Mouse (Mus musculus) limb, embryonic 15.5 days (tissue): Measurements from ENCODE around the gene Isg20l2. TPM values are rescaled to one million over a fixed set of nuclear protein-coding genes. Genes with fewer than 3 reads are reported as not detected.

ENCODE experiments used
- ATAC-seq: fragments of 200-750 bp; cut with Nextera tagmentation; 2 replicates; pipeline ENCODE4 v1.8.0; 2017; ENCODE audit warnings: low read depth, moderate TSS enrichment; ENCODE audit not compliant: insufficient number of reproducible peaks, low FRiP score, low TSS enrichment
- H3K27ac ChIP-seq: fragments of 300-500 bp; sonication (generic); 2 replicates; pipeline ENCODE4 v1.5.1; 2015; ENCODE audit warnings: moderate library complexity, mild to moderate bottlenecking, inconsistent platforms
- H3K27me3 ChIP-seq: fragments of 300-500 bp; sonication (generic); 2 replicates; pipeline ENCODE4 v1.6.1; 2015; ENCODE audit warnings: inconsistent platforms
- H3K36me3 ChIP-seq: fragments of 300-500 bp; sonication (generic); 2 replicates; pipeline ENCODE4 v1.6.1; 2015; ENCODE audit warnings: inconsistent platforms
- H3K4me1 ChIP-seq: fragments of 300-500 bp; sonication (generic); 2 replicates; pipeline ENCODE4 v1.6.1; 2015; ENCODE audit warnings: inconsistent platforms
- H3K4me2 ChIP-seq: fragments of 300-500 bp; sonication (generic); 2 replicates; pipeline ENCODE4 v1.6.1; 2015; ENCODE audit warnings: mild to moderate bottlenecking, inconsistent platforms
- H3K4me3 ChIP-seq: fragments of 300-500 bp; sonication (generic); 2 replicates; pipeline ENCODE4 v1.5.1; 2015; ENCODE audit warnings: mild to moderate bottlenecking, inconsistent platforms
- H3K9ac ChIP-seq: fragments of 300-500 bp; sonication (generic); 2 replicates; pipeline ENCODE4 v1.6.1; 2015; ENCODE audit warnings: inconsistent platforms
- H3K9me3 ChIP-seq: fragments of 300-500 bp; sonication (generic); 2 replicates; pipeline ENCODE4 v1.6.1; 2016; ENCODE audit warnings: inconsistent platforms
- WGBS: fragments of 180-500 bp; shearing (Covaris S2); methylation state at CpG from one replicate; pipeline ENCODE4 v1.1.7; 2015; 5-methylcytosine and 5-hydroxymethylcytosine counted together
- polyA plus RNA-seq: library from polyadenylated mRNA; unstranded; fragments of >200 nt; fragmentation: Nextera tagmentation; extraction: Ambion mirVana; gene quantifications from 2 replicates; pipeline ENCODE4 v1.2.1, GENCODE M21; 2015

Isg20l2 gene
- polyA plus RNA-seq, 1 experiment from 2014 or later: 56.0 TPM

GRCm38 (mm10) chr3:87949266-87949954, 19.3 kb downstream of the Isg20l2 start:
- H3K4me2 ChIP-seq: peak overlapping the region; percentile 68
- H3K9me3 ChIP-seq: no peaks in the 10 kb centered on the region
- WGBS: 2% methylated on average over 16 of the region's 16 CpGs
- peak overlapping the region; percentile 51 for H3K4me3 ChIP-seq
- H3K36me3 ChIP-seq: peaks cover 11% of the 10 kb centered on the region
- H3K9ac ChIP-seq: peak overlapping the region; percentile 51
- H3K4me1 ChIP-seq: peaks cover 78% of the 10 kb centered on the region
- no peak for ATAC-seq
- H3K27me3 ChIP-seq: no peaks in the 10 kb centered on the region
- H3K27ac ChIP-seq: peak overlapping the region; percentile 90

GRCm38 (mm10) chr3:87949955-87950515, 19.9 kb downstream of the Isg20l2 start:
- 5% methylated on average over 13 of the region's 13 CpGs for WGBS
- Histone ChIP-seq H3K9me3 (no peaks in the 10 kb centered on the region), H3K27ac (peak overlapping the region; percentile 90), H3K9ac (peak overlapping the region; percentile 33), H3K4me3 (peak overlapping the region; percentile 51), H3K36me3 (peaks cover 16% of the 10 kb centered on the region), H3K4me1 (peaks cover 72% of the 10 kb centered on the region), H3K27me3 (no peaks in the 10 kb centered on the region), H3K4me2 (peak overlapping the region; percentile 68)
- no peak for ATAC-seq

DNA sequence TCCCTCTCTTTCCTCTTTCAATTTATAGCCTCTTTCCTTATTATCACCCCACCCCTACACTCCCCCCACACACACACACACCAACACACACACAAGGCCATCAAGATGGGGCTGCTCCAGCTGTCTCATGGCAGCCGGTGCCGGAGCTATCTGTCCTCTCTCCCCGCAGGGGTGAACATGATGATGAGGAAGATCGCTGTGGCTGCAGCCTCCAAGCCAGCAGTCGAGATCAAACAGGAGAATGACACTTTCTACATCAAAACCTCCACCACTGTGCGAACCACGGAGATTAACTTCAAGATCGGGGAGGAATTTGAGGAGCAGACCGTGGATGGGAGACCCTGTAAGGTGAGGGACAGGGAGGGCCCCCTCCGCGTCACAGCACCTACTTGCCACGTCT, 21.8 kb downstream of the Isg20l2 start:
- peaks cover 57% of the 10 kb centered on the region for H3K4me1 ChIP-seq
- H3K36me3 ChIP-seq: peaks cover 16% of the 10 kb centered on the region
- H3K27me3 ChIP-seq: no peaks in the 10 kb centered on the region
- H3K27ac ChIP-seq: peak overlapping the region; percentile 82
- no peaks in the 10 kb centered on the region for H3K9me3 ChIP-seq
- peak overlapping the region; percentile 51 for H3K4me3 ChIP-seq
- ATAC-seq: no peak
- H3K4me2 ChIP-seq: peak overlapping the region; percentile 68
- 23% methylated on average over 12 of the region's 12 CpGs for WGBS
- H3K9ac ChIP-seq: 0 out of 2 replicates have a peak overlapping the region, but pooled peaks have one; percentile 26

GRCm38 (mm10) chr3:87952440-87952839, 22.3 kb downstream of the Isg20l2 start:
- Histone ChIP-seq H3K4me2 (peak overlapping the region; percentile 68), H3K27me3 (no peaks in the 10 kb centered on the region), H3K9ac (0 out of 2 replicates have a peak overlapping the region, but pooled peaks have one; percentile 26), H3K9me3 (no peaks in the 10 kb centered on the region), H3K4me1 (peaks cover 55% of the 10 kb centered on the region), H3K36me3 (peaks cover 16% of the 10 kb centered on the region), H3K4me3 (peak overlapping the region; percentile 51), H3K27ac (peak overlapping the region; percentile 82)
- peak; percentile 49; the same call in 1 of the 2 replicates for ATAC-seq
- 8% methylated on average over 5 of the region's 5 CpGs for WGBS

- Histone ChIP-seq H3K4me3 (no peak overlapping the region), H3K27ac (peak overlapping the region; percentile 97; the same call in 1 of the 2 replicates), H3K9me3 (no peaks in the 10 kb centered on the region), H3K9ac (no peak overlapping the region), H3K4me1 (peaks cover 36% of the 10 kb centered on the region), H3K27me3 (no peaks in the 10 kb centered on the region), H3K36me3 (peaks cover 16% of the 10 kb centered on the region), H3K4me2 (no peak overlapping the region)
- ATAC-seq: no peak
- WGBS: 16% methylated on average over 1 of the region's 1 CpGs
Measured at GRCm38 (mm10) chr3:87958056-87958455, 27.9 kb downstream of the Isg20l2 start.

- H3K36me3 ChIP-seq: peaks cover 14% of the 10 kb centered on the region
- WGBS: 16% methylated on average over 4 of the region's 4 CpGs
- H3K4me2 ChIP-seq: no peak overlapping the region
- H3K4me3 ChIP-seq: no peak overlapping the region
- H3K27ac ChIP-seq: peak overlapping the region; percentile 97
- H3K9me3 ChIP-seq: no peaks in the 10 kb centered on the region
- no peaks in the 10 kb centered on the region for H3K27me3 ChIP-seq
- H3K9ac ChIP-seq: no peak overlapping the region
- ATAC-seq: no peak
- H3K4me1 ChIP-seq: peaks cover 36% of the 10 kb centered on the region
Measured at GRCm38 (mm10) chr3:87958476-87958875, 28.4 kb downstream of the Isg20l2 start.

- H3K4me1 ChIP-seq: peaks cover 36% of the 10 kb centered on the region
- peak overlapping the region; percentile 97 for H3K27ac ChIP-seq
- WGBS: 66% methylated on average over 1 of the region's 1 CpGs
- H3K4me2 ChIP-seq: no peak overlapping the region
- no peak for ATAC-seq
- no peak overlapping the region for H3K9ac ChIP-seq
- H3K9me3 ChIP-seq: no peaks in the 10 kb centered on the region
- H3K36me3 ChIP-seq: 0 out of 2 replicates have a peak, but pooled peaks cover 9% of the 10 kb centered on the region
- H3K27me3 ChIP-seq: no peaks in the 10 kb centered on the region
- no peak overlapping the region for H3K4me3 ChIP-seq
Measured at GRCm38 (mm10) chr3:87958967-87959366, 28.9 kb downstream of the Isg20l2 start.

GRCm38 (mm10) chr3:87959371-87959770, 29.3 kb downstream of the Isg20l2 start:
- ATAC-seq: no peak
- 62% methylated on average over 7 of the region's 7 CpGs for WGBS
- Histone ChIP-seq H3K36me3 (0 out of 2 replicates have a peak, but pooled peaks cover 5% of the 10 kb centered on the region), H3K4me1 (peaks cover 36% of the 10 kb centered on the region), H3K9me3 (no peaks in the 10 kb centered on the region), H3K4me3 (no peak overlapping the region), H3K4me2 (no peak overlapping the region), H3K27me3 (no peaks in the 10 kb centered on the region), H3K27ac (peak overlapping the region; percentile 97), H3K9ac (no peak overlapping the region)

DNA sequence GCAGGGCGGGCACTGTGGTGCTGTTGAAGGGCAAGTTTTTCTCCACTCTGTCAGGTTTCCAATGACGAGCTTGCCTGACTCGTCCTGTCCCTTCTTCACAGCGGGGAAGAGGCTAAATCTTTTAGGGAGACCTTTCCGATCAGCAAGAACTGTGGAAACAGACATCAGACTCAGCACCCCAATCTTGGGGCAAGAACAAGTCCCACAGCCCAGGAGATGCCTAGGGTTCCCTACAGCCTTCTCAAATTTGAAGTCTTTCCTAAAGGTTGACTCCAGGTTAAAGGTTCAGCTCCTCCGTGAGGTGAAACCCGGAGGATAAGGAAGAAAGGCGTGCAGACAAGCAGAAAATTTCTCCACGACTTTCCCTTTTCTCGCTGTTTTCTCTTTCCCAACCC, 30.1 kb downstream of the Isg20l2 start:
- H3K27ac ChIP-seq: peak overlapping the region; percentile 97
- H3K4me3 ChIP-seq: peak overlapping the region; percentile 44
- H3K36me3 ChIP-seq: no peaks in the 10 kb centered on the region
- H3K4me2 ChIP-seq: peak overlapping the region; percentile 78
- H3K4me1 ChIP-seq: peaks cover 36% of the 10 kb centered on the region
- H3K9ac ChIP-seq: peak overlapping the region; percentile 39
- H3K9me3 ChIP-seq: no peaks in the 10 kb centered on the region
- no peaks in the 10 kb centered on the region for H3K27me3 ChIP-seq
- no peak for ATAC-seq
- 8% methylated on average over 10 of the region's 10 CpGs for WGBS

- H3K4me3 ChIP-seq: peak overlapping the region; percentile 44
- peak overlapping the region; percentile 78 for H3K4me2 ChIP-seq
- WGBS: under 1% methylated on average over 27 of the region's 27 CpGs
- no peaks in the 10 kb centered on the region for H3K9me3 ChIP-seq
- H3K36me3 ChIP-seq: no peaks in the 10 kb centered on the region
- no peaks in the 10 kb centered on the region for H3K27me3 ChIP-seq
- H3K4me1 ChIP-seq: peaks cover 36% of the 10 kb centered on the region
- peak overlapping the region; percentile 39 for H3K9ac ChIP-seq
- H3K27ac ChIP-seq: peak overlapping the region; percentile 97
- peak; percentile 96 for ATAC-seq
Measured at GRCm38 (mm10) chr3:87960586-87961191, 30.6 kb downstream of the Isg20l2 start.

GRCm38 (mm10) chr3:87970184-87970938, 40.2 kb downstream of the Isg20l2 start:
- Histone ChIP-seq H3K4me1 (peaks cover 43% of the 10 kb centered on the region), H3K36me3 (no peaks in the 10 kb centered on the region), H3K4me2 (peak overlapping the region; percentile 94), H3K9ac (no peak overlapping the region), H3K9me3 (no peaks in the 10 kb centered on the region), H3K27ac (peak overlapping the region; percentile 67; the same call in 1 of the 2 replicates), H3K4me3 (peak overlapping the region; percentile 52), H3K27me3 (peaks cover 36% of the 10 kb centered on the region)
- WGBS: under 1% methylated on average over 21 of the region's 21 CpGs
- no peak for ATAC-seq
